Mouse (Mus musculus) liver, embryonic 12.5 days (tissue): Measurements from ENCODE around the gene Tent5c. TPM values are rescaled to one million over a fixed set of nuclear protein-coding genes. Genes with fewer than 3 reads are reported as not detected.

Source experiments
- ATAC-seq: fragments of 200-750 bp; cut with Nextera tagmentation; 2 replicates; pipeline ENCODE4 v1.8.0; 2017; ENCODE audit warnings: moderate number of reproducible peaks, mild to moderate bottlenecking, moderate library complexity
- H3K27ac ChIP-seq: fragments of 300-500 bp; sonication (generic); 2 replicates; pipeline ENCODE4 v1.5.1; 2016; ENCODE audit warnings: mild to moderate bottlenecking
- H3K27me3 ChIP-seq: fragments of 300-500 bp; sonication (generic); replicated peaks from 2 replicates; pipeline ENCODE4 v1.6.1; 2016; ENCODE audit warnings: mild to moderate bottlenecking, moderate library complexity
- H3K36me3 ChIP-seq: fragments of 300-500 bp; sonication (generic); 2 replicates; pipeline ENCODE4 v1.6.1; 2016; ENCODE audit warnings: mild to moderate bottlenecking, moderate library complexity
- H3K4me1 ChIP-seq: fragments of 300-500 bp; sonication (generic); 2 replicates; pipeline ENCODE4 v1.6.1; 2016
- H3K4me2 ChIP-seq: fragments of 300-500 bp; sonication (generic); 2 replicates; pipeline ENCODE4 v1.6.1; 2016; ENCODE audit warnings: mild to moderate bottlenecking, moderate library complexity
- H3K4me3 ChIP-seq: fragments of 300-500 bp; sonication (generic); 2 replicates; pipeline ENCODE4 v1.5.1; 2016; ENCODE audit warnings: mild to moderate bottlenecking, moderate library complexity
- H3K9ac ChIP-seq: fragments of 300-500 bp; sonication (generic); 2 replicates; pipeline ENCODE4 v1.6.1; 2016; ENCODE audit warnings: mild to moderate bottlenecking, moderate library complexity
- H3K9me3 ChIP-seq: fragments of 300-500 bp; sonication (generic); replicated peaks from 2 replicates; pipeline ENCODE4 v1.6.1; 2016; ENCODE audit warnings: mild to moderate bottlenecking, moderate library complexity
- WGBS: fragments of 180-500 bp; shearing (Covaris S2); methylation state at CpG from one replicate; pipeline ENCODE4 v1.1.7; 2016; ENCODE audit not compliant: insufficient replicate concordance; 5-methylcytosine and 5-hydroxymethylcytosine counted together
- polyA plus RNA-seq: library from polyadenylated mRNA; unstranded; fragments of >200 nt; fragmentation: Nextera tagmentation; extraction: Ambion mirVana; gene quantifications from 2 replicates; pipeline ENCODE4 v1.2.1, GENCODE M21; 2016

The Tent5c gene
- polyA plus RNA-seq, 1 experiment from 2014 or later = 59.8 TPM

GRCm38 (mm10) chr3:100463160-100463958 is 25.8 kb downstream of the Tent5c start:
- peaks cover 13% of the 10 kb centered on the region; the same call in 1 of the 2 replicates for H3K4me1 ChIP-seq
- no peak for ATAC-seq
- H3K27ac ChIP-seq = no peak overlapping the region
- H3K9ac ChIP-seq = no peak overlapping the region
- no peaks in the 10 kb centered on the region for H3K27me3 ChIP-seq
- no peak overlapping the region for H3K4me2 ChIP-seq
- H3K4me3 ChIP-seq = no peak overlapping the region
- peaks cover 25% of the 10 kb centered on the region for H3K36me3 ChIP-seq
- no peaks in the 10 kb centered on the region for H3K9me3 ChIP-seq
- WGBS = 50% methylated on average over 12 of the region's 12 CpGs

- WGBS = 71% methylated on average over 8 of the region's 8 CpGs
- Histone ChIP-seq H3K9ac (no peak overlapping the region), H3K4me1 (peaks cover 13% of the 10 kb centered on the region; the same call in 1 of the 2 replicates), H3K4me3 (no peak overlapping the region), H3K36me3 (peaks cover 16% of the 10 kb centered on the region), H3K4me2 (no peak overlapping the region), H3K27me3 (no peaks in the 10 kb centered on the region), H3K9me3 (no peaks in the 10 kb centered on the region), H3K27ac (no peak overlapping the region)
- ATAC-seq = no peak
Measured at GRCm38 (mm10) chr3:100462235-100463083, 26.7 kb downstream of the Tent5c start.

GRCm38 (mm10) chr3:100460510-100460909 is 28.6 kb downstream of the Tent5c start:
- Histone ChIP-seq H3K4me1 (peaks cover 13% of the 10 kb centered on the region; the same call in 1 of the 2 replicates), H3K4me3 (no peak overlapping the region), H3K36me3 (peaks cover 1% of the 10 kb centered on the region; the same call in 1 of the 2 replicates), H3K4me2 (no peak overlapping the region), H3K27me3 (no peaks in the 10 kb centered on the region), H3K9me3 (no peaks in the 10 kb centered on the region), H3K9ac (no peak overlapping the region), H3K27ac (no peak overlapping the region)
- WGBS = 72% methylated on average over 2 of the region's 2 CpGs
- 0 out of 2 replicates have a peak, but pooled peaks have one; percentile 45 for ATAC-seq

- 84% methylated on average over 7 of the region's 7 CpGs for WGBS
- H3K4me3 ChIP-seq = no peak overlapping the region
- no peaks in the 10 kb centered on the region for H3K36me3 ChIP-seq
- H3K9ac ChIP-seq = no peak overlapping the region
- no peak for ATAC-seq
- 0 out of 2 replicates have a peak overlapping the region, but pooled peaks have one; percentile 16 for H3K27ac ChIP-seq
- H3K27me3 ChIP-seq = peaks cover 21% of the 10 kb centered on the region; the same call in 1 of the 2 replicates
- no peak overlapping the region for H3K4me2 ChIP-seq
- H3K4me1 ChIP-seq = peaks cover 61% of the 10 kb centered on the region
- no peaks in the 10 kb centered on the region for H3K9me3 ChIP-seq
Measured at GRCm38 (mm10) chr3:100443798-100444500, 45.2 kb downstream of the Tent5c start.

DNA sequence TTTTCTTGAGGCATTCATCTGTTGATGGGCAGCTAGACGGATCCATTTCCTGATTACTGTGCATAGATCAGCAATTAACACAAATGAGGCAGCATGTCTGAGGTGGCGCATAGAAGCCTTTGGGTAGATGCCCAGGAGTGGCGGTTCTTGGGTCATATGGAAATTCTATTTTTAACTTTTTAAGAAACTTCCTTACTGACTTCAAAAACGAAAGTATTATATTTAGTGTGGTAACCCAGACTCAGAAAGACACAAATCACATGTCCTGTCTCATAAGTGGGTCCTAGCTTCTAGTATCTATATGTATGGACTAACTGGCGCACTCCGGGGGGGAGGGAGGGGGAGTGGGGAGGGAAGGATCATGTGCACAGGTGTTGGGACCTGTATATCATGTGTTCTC is 46.6 kb downstream of the Tent5c start:
- no peak overlapping the region for H3K9ac ChIP-seq
- H3K27me3 ChIP-seq = 0 out of 2 replicates have a peak, but pooled peaks cover 10% of the 10 kb centered on the region
- no peak for ATAC-seq
- 77% methylated on average over 6 of the region's 6 CpGs for WGBS
- H3K4me3 ChIP-seq = no peak overlapping the region
- H3K4me1 ChIP-seq = peaks cover 73% of the 10 kb centered on the region
- no peak overlapping the region for H3K4me2 ChIP-seq
- no peaks in the 10 kb centered on the region for H3K9me3 ChIP-seq
- H3K27ac ChIP-seq = no peak overlapping the region
- no peaks in the 10 kb centered on the region for H3K36me3 ChIP-seq

GRCm38 (mm10) chr3:100440754-100441153 is 48.4 kb downstream of the Tent5c start:
- H3K27me3 ChIP-seq = 0 out of 2 replicates have a peak, but pooled peaks cover 5% of the 10 kb centered on the region
- 38% methylated on average over 4 of the region's 4 CpGs for WGBS
- peak overlapping the region; percentile 31; the same call in 1 of the 2 replicates for H3K27ac ChIP-seq
- H3K4me3 ChIP-seq = no peak overlapping the region
- H3K9ac ChIP-seq = no peak overlapping the region
- H3K4me1 ChIP-seq = peaks cover 74% of the 10 kb centered on the region
- ATAC-seq = no peak
- no peaks in the 10 kb centered on the region for H3K36me3 ChIP-seq
- no peaks in the 10 kb centered on the region for H3K9me3 ChIP-seq
- H3K4me2 ChIP-seq = no peak overlapping the region

DNA sequence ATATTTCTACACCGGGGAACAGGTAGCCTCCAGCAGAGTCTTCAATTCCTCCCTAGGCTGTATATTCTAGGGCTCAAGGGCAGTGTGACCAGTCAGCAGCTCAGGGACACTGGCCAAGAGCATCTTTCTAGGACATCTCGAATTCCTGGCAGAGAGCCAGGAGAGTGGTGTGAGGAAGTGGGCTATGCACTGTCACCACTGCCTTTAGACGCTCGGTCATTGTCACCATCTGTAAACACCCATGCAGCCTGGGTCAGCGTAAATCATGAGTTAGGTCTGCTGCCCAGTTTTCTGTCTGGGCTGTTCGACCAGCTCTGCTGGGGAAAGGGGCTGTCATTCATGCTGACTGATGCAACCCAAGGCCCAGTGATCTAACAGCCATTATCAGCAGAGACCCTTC is 49.1 kb downstream of the Tent5c start:
- no peaks in the 10 kb centered on the region for H3K27me3 ChIP-seq
- H3K9me3 ChIP-seq = no peaks in the 10 kb centered on the region
- peaks cover 74% of the 10 kb centered on the region for H3K4me1 ChIP-seq
- H3K36me3 ChIP-seq = no peaks in the 10 kb centered on the region
- WGBS = 45% methylated on average over 6 of the region's 6 CpGs
- H3K4me2 ChIP-seq = peak overlapping the region; percentile 66
- no peak for ATAC-seq
- H3K4me3 ChIP-seq = no peak overlapping the region
- peak overlapping the region; percentile 98 for H3K27ac ChIP-seq
- H3K9ac ChIP-seq = peak overlapping the region; percentile 64

- Histone ChIP-seq H3K4me3 (peak overlapping the region; percentile 18), H3K4me2 (peak overlapping the region; percentile 66), H3K9me3 (no peaks in the 10 kb centered on the region), H3K36me3 (no peaks in the 10 kb centered on the region), H3K9ac (peak overlapping the region; percentile 64), H3K27me3 (no peaks in the 10 kb centered on the region), H3K27ac (peak overlapping the region; percentile 98), H3K4me1 (peaks cover 67% of the 10 kb centered on the region)
- no peak for ATAC-seq
- WGBS = 33% methylated on average over 3 of the region's 3 CpGs
Measured at GRCm38 (mm10) chr3:100439088-100439487, 50.0 kb downstream of the Tent5c start.

DNA sequence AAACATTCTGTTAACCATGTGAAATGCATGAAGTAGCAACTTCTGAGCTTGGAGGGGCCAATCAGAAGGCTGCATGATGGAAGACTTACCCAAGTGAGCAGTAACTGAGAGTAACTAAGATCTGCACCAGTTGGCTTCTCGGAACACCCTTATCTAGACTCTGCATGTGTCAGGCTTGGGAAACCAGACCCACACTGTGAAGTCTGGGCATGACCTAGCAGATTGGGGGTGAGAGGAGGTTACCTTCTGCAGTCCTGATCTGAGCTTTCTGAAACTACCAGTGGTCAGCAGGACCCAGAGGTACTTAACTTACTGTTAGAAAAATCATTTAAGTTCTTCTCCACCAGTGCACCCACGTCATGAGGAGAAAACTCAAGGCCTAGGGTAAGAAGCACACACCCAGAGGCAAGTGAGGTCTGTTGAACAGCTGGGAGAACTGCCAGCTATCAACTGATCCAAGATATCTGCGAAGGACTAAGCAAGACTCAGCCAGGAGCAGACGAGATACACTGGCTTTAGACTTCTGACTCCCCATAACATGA is 50.6 kb downstream of the Tent5c start:
- peak overlapping the region; percentile 64 for H3K9ac ChIP-seq
- ATAC-seq = peak; percentile 98
- H3K36me3 ChIP-seq = no peaks in the 10 kb centered on the region
- H3K27me3 ChIP-seq = no peaks in the 10 kb centered on the region
- peak overlapping the region; percentile 98 for H3K27ac ChIP-seq
- H3K9me3 ChIP-seq = no peaks in the 10 kb centered on the region
- peak overlapping the region; percentile 18; the same call in 1 of the 2 replicates for H3K4me3 ChIP-seq
- WGBS = 15% methylated on average over 4 of the region's 4 CpGs
- H3K4me2 ChIP-seq = peak overlapping the region; percentile 66
- H3K4me1 ChIP-seq = peaks cover 65% of the 10 kb centered on the region

DNA sequence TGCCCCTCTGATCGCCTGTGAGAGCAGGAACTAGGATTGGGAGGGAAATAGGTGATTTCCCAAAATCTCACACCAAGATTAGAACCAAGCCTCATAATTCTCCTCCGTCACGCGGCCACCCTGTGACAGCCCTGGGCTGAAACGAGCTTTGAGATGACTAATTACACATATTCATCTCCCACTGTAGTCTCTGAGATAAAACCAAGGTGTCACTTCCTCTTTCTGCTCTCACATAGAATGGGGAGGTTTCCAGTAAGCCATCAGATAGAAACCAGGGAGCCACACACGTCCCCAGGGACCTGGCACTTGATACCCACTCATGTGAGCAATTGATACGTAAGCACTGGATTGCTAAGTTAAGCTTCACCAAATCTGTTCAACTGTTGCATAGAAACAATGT is 52.4 kb downstream of the Tent5c start:
- Histone ChIP-seq H3K4me1 (peaks cover 53% of the 10 kb centered on the region), H3K9ac (0 out of 2 replicates have a peak overlapping the region, but pooled peaks have one; percentile 13), H3K27me3 (no peaks in the 10 kb centered on the region), H3K4me3 (no peak overlapping the region), H3K9me3 (no peaks in the 10 kb centered on the region), H3K36me3 (no peaks in the 10 kb centered on the region), H3K4me2 (no peak overlapping the region), H3K27ac (peak overlapping the region; percentile 98)
- 18% methylated on average over 7 of the region's 7 CpGs for WGBS
- ATAC-seq = no peak

- Histone ChIP-seq H3K4me1 (peaks cover 52% of the 10 kb centered on the region), H3K9ac (no peak overlapping the region)
Measured at GRCm38 (mm10) chr3:100431705-100432104, 57.4 kb downstream of the Tent5c start.

More at GRCm38 (mm10) chr3:100431705-100432104, 57.4 kb downstream of the Tent5c start:
- Histone ChIP-seq H3K36me3 (no peaks in the 10 kb centered on the region), H3K27ac (no peak overlapping the region), H3K27me3 (no peaks in the 10 kb centered on the region; the same call in 1 of the 2 replicates), H3K4me2 (no peak overlapping the region), H3K9me3 (no peaks in the 10 kb centered on the region), H3K4me3 (no peak overlapping the region)
- 67% methylated on average over 4 of the region's 4 CpGs for WGBS
- no peak for ATAC-seq
